Mouse (Mus musculus) heart, adult 2 months (tissue): ENCODE measurements around the gene Slc38a6.

Experiments
- CTCF ChIP-seq: fragments of 200-600 bp; IDR thresholded peaks from 2 replicates; pipeline ENCODE4 v1.8.1; 2022; ENCODE audit warnings: antibody characterized with exemption, mild to moderate bottlenecking, moderate library complexity
- EP300 ChIP-seq: fragments of 200-500 bp; IDR thresholded peaks from 2 replicates; pipeline ENCODE4 v1.6.1; 2011; ENCODE audit warnings: low read depth, low read length, control low read depth; ENCODE audit not compliant: insufficient read depth
- POLR2A ChIP-seq: fragments of 200-500 bp; IDR thresholded peaks from 2 replicates; pipeline ENCODE4 v1.6.1; 2011; ENCODE audit warnings: mild to moderate bottlenecking, low read depth, low read length, control low read depth; ENCODE audit not compliant: insufficient read depth

DNA sequence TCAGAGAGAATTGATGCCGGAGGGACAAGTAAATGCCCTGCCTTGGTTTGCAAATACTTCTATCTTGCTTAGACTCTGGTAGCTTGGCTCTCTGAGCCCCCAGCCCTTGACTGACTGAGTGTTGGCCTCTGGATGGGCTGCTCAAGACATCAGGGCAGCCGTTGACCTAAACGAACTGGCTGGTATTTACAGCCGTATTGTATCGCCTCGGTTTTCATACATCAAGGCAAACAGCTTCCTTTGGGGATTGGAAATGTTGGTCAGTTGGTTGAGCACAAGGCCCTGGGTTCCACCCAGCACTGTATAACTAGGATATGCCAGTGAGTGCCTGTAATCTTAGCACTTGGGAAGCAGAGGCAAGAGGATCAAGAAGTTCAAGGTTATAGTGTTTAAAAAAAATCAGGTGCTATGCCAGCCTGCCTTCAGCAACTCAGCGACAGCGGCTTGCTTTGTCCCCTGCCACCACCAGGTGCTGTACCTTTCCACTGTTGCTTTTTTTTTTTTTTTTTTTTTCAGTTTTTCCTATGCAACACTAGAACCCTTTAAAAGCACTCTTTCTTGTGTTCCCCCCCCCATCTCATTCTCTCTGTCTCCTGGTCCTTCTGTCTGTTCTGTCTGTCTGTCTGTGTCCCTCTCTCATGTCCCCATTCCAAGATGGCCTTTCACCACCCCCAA lies 94.2 kb downstream of the Slc38a6 start:
- no peak for TF ChIP-seq EP300
- TF ChIP-seq POLR2A, result no peak
- no peak for TF ChIP-seq CTCF
